Mouse (Mus musculus) Patski (cell line): ENCODE data around the gene Ppp1r14b. TPM values are rescaled to one million over a fixed set of nuclear protein-coding genes. Genes with fewer than 3 reads are reported as not detected.
A peak's percentile ranks its signal among the peaks of the same experiment; 100 is the strongest.

ENCODE experiments used
- ATAC-seq: fragments of 100-300 bp; one replicate; pipeline ENCODE4 v1.8.0; 2021
- CTCF ChIA-PET: fragments of 350-600 bp; sonication (Branson Sonifier 250); formaldehyde crosslinking; loops from one replicate; lab custom pipeline; 2022; ENCODE audit warnings: inconsistent platforms; lab: Charles Lee
- POLR2A ChIA-PET: fragments of 350-600 bp; sonication (Branson Sonifier 250); formaldehyde crosslinking; loops from one replicate; lab custom pipeline; 2022; ENCODE audit warnings: antibody characterized with exemption, inconsistent platforms; lab: Charles Lee
- DNase-seq: peaks from one replicate; pipeline ENCODE4 v3.0.0-alpha.2; 2011; ENCODE audit warnings: low read depth, low spot score
- H3K27me3 ChIP-seq: fragments of 371-371 bp; one replicate; pipeline ENCODE4 v1.5.1; 2021
- CTCF ChIP-seq: fragments of 100-300 bp; IDR thresholded peaks from one replicate; pipeline ENCODE4 v1.5.1; 2021
- in situ Hi-C: fragments of 300-500 bp; cut with MboI; formaldehyde crosslinking; loops from 3 replicates; pipeline ENCODE4 v1.11.1; 2018; ENCODE audit warnings: low pct_unique_long_range_greater_than_20kb, mixed read lengths
- polyA plus RNA-seq: library from polyadenylated mRNA; unstranded; gene quantifications from one replicate; pipeline ENCODE4 v1.2.3, GENCODE M21; 2021

The Ppp1r14b gene
- polyA plus RNA-seq, 1 experiment from 2014 or later, result 267 TPM

- DNase-seq, result no peak
- H3K27me3 ChIP-seq, result no peaks in the 10 kb centered on the region
- in situ Hi-C loops, result loop anchor here (5.0 kb wide), 1 partner anchor 57 kb away; the partner anchor contains the start of gene Esrra
- no peak for ATAC-seq
- CTCF ChIA-PET, result interaction anchor here (0.8 to 5.5 kb wide), 20 partner anchors 7 to 155 kb away, joined by 3 to 36 read pairs (median 4); partner anchors contain the start of genes Catsperz, Dnajc4, Esrra and Nudt22
- POLR2A ChIA-PET, result interaction anchor here (1.3 to 7.0 kb wide), 3 partner anchors 17 to 56 kb away, joined by 4 to 44 read pairs (median 6); partner anchors contain the start of genes Nudt22 and Trpt1
- TF ChIP-seq CTCF, result no peak
Measured at GRCm38 (mm10) chr19:6979001-6979479, 4.3 kb downstream of the Ppp1r14b start.

DNA sequence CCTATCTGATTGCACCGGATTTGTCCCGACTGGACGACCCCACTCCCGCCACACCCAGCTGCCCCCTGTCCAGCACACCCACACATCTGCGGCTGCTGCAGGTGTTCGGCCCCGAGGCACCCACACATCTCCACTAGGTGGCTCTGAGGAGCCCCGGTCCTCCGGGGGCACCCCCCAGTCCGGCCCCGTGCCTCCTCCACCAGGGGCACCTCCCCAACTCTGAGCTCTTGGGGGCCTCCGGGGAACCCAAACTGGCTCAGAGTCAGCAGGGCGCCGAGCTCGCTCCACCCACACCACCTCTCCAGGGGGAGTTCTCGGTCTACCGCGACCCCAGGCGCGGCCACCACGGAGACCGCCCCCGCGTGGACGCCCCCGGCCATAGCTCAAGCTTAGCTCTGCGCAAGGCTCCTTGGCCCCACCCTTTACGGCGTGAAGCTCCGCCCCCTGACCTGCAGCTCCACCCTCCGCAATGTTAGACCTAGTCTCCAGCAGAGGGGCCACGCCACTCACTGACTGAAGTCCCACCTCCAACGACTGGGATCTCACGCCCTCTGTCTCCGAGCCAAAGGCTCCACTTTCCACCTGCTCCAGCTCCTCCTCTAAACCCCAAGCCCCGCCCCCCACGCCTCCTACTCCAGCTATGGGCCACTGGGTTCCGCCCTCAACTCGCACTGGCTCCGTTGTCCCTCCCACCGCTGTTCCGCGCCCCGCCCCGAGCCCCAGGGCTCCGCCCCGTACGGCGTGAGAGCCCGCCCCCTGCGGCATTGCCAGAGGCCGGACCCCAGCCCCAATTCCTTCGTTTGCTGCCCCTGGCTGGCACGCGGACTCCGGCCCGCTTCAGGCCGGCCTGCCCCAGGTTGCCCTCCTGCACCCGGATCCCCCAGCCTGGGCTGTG, 5.0 kb downstream of the Ppp1r14b start:
- TF ChIP-seq CTCF, result no peak
- in situ Hi-C loops, result loop anchor here (5.0 kb wide), 1 partner anchor 57 kb away; the partner anchor contains the start of gene Esrra
- H3K27me3 ChIP-seq, result no peaks in the 10 kb centered on the region
- ATAC-seq, result peak; percentile 82
- CTCF ChIA-PET, result interaction anchor here (0.7 to 5.5 kb wide), 23 partner anchors 8 to 155 kb away, joined by 3 to 36 read pairs (median 5); partner anchors contain the start of genes Catsperz, Dnajc4, Esrra and Nudt22
- peak; percentile 97 for DNase-seq
- POLR2A ChIA-PET, result interaction anchor here (1.2 to 7.0 kb wide), 4 partner anchors 16 to 57 kb away, joined by 3 to 44 read pairs (median 5); partner anchors contain the start of genes Gpr137, Nudt22 and Trpt1

DNA sequence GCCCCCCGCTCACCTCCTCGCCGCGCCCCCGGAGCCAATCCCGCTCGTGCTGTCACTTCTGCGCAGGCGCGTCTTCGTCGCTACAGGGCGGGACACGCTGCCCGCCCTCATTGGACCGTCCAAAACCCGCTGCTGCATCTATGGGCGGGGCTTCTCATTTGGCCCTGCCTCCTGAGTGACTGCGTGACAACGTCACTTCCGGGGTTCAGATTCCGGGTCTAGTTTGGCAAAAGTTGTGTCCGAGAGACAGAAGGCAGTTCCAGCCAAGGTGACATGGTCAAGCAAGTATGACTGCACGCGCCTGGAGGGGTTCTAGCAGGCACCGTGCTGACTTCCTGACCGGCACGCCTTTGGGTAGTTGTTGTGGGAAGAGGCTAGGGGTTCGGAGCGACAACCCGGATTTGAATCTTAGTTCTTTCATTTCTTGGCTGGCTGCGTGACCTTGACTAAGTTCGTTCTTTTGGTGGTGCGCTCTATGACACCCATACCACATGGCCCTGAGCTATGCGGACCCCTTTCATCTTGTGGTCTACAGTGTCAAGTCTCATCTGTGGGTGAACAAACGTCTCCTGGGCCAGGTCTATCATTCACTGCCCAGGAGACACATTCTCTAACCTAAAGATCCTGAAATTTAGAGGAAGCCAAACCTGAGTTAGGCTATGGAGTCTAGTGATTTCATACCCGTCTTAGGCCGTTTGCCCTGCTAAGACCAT, 5.8 kb downstream of the Ppp1r14b start, which contains the start of gene Fkbp2:
Gene Fkbp2, minus strand, starts transcription at position 121 of the 713 bp plus-strand sequence.
- in situ Hi-C loops, result no loop called here
- ATAC-seq (peak; percentile 58), DNase-seq (peak; percentile 94)
- ChIA-PET CTCF (interaction anchor here (0.8 to 5.5 kb wide), 15 partner anchors 8 to 74 kb away, joined by 3 to 36 read pairs (median 5); partner anchors contain the start of genes Catsperz, Dnajc4, Esrra and Nudt22), POLR2A (interaction anchor here (1.0 to 2.0 kb wide), 5 partner anchors 11 to 38 kb away, joined by 3 to 8 read pairs (median 3); partner anchors contain the start of genes Gpr137, Nudt22 and Trpt1)
- TF ChIP-seq CTCF, result no peak
- H3K27me3 ChIP-seq, result no peaks in the 10 kb centered on the region

GRCm38 (mm10) chr19:6981465-6981864, 6.7 kb downstream of the Ppp1r14b start:
- ChIA-PET CTCF (interaction anchor here (1.1 to 1.7 kb wide), 2 partner anchors 9 to 39 kb away, joined by 3 to 4 read pairs; no protein-coding TSS in a partner anchor), POLR2A (interaction anchor here (1.0 to 2.0 kb wide), 4 partner anchors 10 to 29 kb away, joined by 3 to 8 read pairs (median 4); partner anchors contain the start of genes Nudt22 and Trpt1)
- H3K27me3 ChIP-seq, result no peaks in the 10 kb centered on the region
- TF ChIP-seq CTCF, result no peak
- in situ Hi-C loops, result no loop called here
- DNase-seq (no peak), ATAC-seq (no peak)

DNA sequence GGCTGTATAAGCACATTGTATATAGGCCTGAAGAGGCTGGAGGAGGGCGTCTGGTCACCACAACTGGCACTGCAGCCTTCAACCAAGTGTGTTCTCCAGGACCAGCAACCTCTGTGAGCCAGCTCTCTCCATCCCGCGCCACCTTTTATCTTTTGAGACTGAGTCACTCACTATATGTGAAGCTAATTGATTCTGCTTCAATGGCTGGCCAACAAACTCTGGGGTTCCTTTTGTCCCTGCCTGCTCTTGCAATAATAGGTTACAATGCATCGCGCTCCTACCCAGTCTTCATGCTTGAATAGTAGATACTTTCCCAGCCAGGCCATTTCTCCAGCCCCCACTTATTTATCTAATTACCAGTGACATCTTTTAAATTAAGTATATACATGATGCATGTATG, 8.9 kb downstream of the Ppp1r14b start:
- ATAC-seq (no peak), DNase-seq (no peak)
- POLR2A ChIA-PET, result no interaction called here
- in situ Hi-C loops, result no loop called here
- CTCF ChIA-PET, result no interaction called here
- no peak for TF ChIP-seq CTCF
- no peaks in the 10 kb centered on the region for H3K27me3 ChIP-seq

GRCm38 (mm10) chr19:6985300-6985699, 10.5 kb downstream of the Ppp1r14b start:
- CTCF ChIA-PET, result no interaction called here
- DNase-seq, result no peak
- ATAC-seq, result no peak
- no peaks in the 10 kb centered on the region for H3K27me3 ChIP-seq
- POLR2A ChIA-PET, result interaction anchor here (0.6 to 1.4 kb wide), 4 partner anchors 10 to 55 kb away, joined by 3 to 5 read pairs (median 3); partner anchors contain the start of genes Bad, Nudt22 and Trpt1
- in situ Hi-C loops, result no loop called here
- TF ChIP-seq CTCF, result no peak

GRCm38 (mm10) chr19:6985951-6986708, 11.4 kb downstream of the Ppp1r14b start:
- CTCF ChIA-PET, result no interaction called here
- POLR2A ChIA-PET, result interaction anchor here (0.6 to 1.9 kb wide), 5 partner anchors 9 to 35 kb away, joined by 3 to 12 read pairs (median 3); partner anchors contain the start of genes Nudt22 and Trpt1
- no peak for ATAC-seq
- no peaks in the 10 kb centered on the region for H3K27me3 ChIP-seq
- no peak for DNase-seq
- in situ Hi-C loops, result no loop called here
- TF ChIP-seq CTCF, result no peak

- ChIA-PET POLR2A (interaction anchor here (1.0 to 2.9 kb wide), 4 partner anchors 8 to 36 kb away, joined by 3 to 13 read pairs (median 9); partner anchors contain the start of genes Nudt22, Plcb3, Ppp1r14b and Trpt1), CTCF (interaction anchor here (0.9 to 1.0 kb wide), 2 partner anchors 7 to 17 kb away, joined by 3 to 4 read pairs; no protein-coding TSS in a partner anchor)
- DNase-seq, result no peak
- in situ Hi-C loops, result no loop called here
- peak; percentile 42 for ATAC-seq
- no peak for TF ChIP-seq CTCF
- H3K27me3 ChIP-seq, result no peaks in the 10 kb centered on the region
Measured at GRCm38 (mm10) chr19:6987061-6987903, 12.5 kb downstream of the Ppp1r14b start, which contains the start of gene Vegfb. TSS of gene Vegfb (minus strand) at chr19:6987651.
